Mouse (Mus musculus) urinary bladder, postnatal 25 days (tissue): ENCODE results near the gene Clhc1.
"Not testable (repeated sequence)": the region's sequence is repeated elsewhere in the genome, so short reads cannot be mapped to it uniquely, and the experiment has no call there.

Experiments used
- DNase-seq: peaks from one replicate; pipeline ENCODE4 v3.0.0; 2022; ENCODE audit warnings: low spot score

The Clhc1 gene

GRCm38 (mm10) chr11:29547752-29548503, at the start of gene Clhc1, which contains the start of gene Rps27a:
Clhc1 (plus strand) TSS chr11:29547950.
Rps27a (minus strand) TSS chr11:29548109.
- DNase-seq: peak; percentile 98

- DNase-seq: no peak
These were observed 43.5 kb upstream of the Clhc1 start for GRCm38 (mm10) chr11:29503948-29504893.

- DNase-seq: no peak
These were observed 42.7 kb upstream of the Clhc1 start for GRCm38 (mm10) chr11:29504899-29505625.

DNA sequence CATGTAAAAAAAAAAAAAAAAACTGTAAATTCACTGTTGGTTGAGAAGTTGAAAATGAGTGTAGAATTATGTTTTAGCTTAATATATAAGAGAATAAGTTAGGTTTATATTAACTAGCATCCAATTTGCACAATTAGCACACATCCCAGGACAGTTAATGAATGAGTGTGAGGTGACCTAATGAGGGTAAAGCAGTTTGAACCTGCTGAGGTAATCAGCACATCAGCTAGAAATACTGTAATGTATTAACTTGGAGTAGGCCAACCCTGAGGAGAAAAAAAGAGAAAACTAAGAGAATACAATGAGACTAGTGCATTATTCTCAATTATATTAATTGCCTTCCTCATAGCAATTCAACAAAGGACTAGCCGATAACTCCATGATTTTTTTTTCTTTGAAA, 38.3 kb upstream of the Clhc1 start:
- DNase-seq: no peak

GRCm38 (mm10) chr11:29512818-29513535, 34.8 kb upstream of the Clhc1 start:
- no peak for DNase-seq

GRCm38 (mm10) chr11:29514325-29514681, 33.4 kb upstream of the Clhc1 start:
- no peak for DNase-seq

GRCm38 (mm10) chr11:29514682-29515412, 32.9 kb upstream of the Clhc1 start, which contains the start of gene Prorsd1:
Prorsd1 (minus strand) TSS chr11:29515033.
- DNase-seq: peak; percentile 91

GRCm38 (mm10) chr11:29525988-29526794, 21.6 kb upstream of the Clhc1 start, which contains the start of gene Mtif2:
Mtif2 (plus strand) TSS chr11:29526408.
- DNase-seq: peak; percentile 66

DNA sequence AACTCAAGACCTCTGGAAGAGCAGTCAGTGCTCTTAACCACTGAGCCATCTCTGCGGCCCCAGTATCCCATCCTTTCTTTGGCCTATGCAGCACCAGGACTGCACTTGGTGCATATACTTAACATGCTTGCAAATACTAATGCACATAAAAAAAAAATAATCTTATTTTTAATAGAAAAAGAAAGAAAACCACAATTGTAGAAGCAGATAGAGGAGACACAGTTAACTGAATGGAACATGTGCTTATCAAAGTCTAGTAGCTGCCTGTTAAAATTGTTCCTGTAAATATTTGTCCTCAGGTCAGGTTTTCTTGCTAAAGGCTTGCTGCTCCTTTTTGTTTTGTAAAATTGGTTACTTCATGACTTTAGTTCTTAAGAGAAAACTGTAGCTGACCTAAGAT, 9.5 kb upstream of the Clhc1 start:
- no peak for DNase-seq

- DNase-seq: no peak
These were observed 3.4 kb upstream of the Clhc1 start for GRCm38 (mm10) chr11:29544225-29544945.

GRCm38 (mm10) chr11:29545150-29545752, 2.5 kb upstream of the Clhc1 start:
- DNase-seq: not testable (repeated sequence)

DNA sequence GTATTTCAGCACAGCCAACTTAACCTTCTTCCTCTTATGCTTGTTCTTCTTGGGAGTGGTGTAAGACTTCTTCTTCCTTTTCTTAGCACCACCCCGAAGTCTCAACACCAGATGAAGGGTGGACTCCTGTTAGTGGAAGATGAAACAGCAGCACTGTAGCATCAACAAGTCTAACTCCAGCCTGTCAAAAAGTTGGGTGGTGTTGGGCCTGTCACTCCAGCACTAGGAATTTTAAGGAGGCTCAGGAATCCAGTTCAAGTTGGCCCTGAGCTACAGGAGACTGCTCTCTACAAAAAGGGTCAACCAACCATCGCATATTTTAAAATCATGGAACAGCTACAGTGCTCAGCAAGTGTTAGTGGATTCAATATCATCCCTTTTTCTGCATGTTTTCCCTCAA, 1.5 kb upstream of the Clhc1 start:
- DNase-seq: not testable (repeated sequence)

GRCm38 (mm10) chr11:29546762-29547161, 988 bp upstream of the Clhc1 start:
- no peak for DNase-seq

DNA sequence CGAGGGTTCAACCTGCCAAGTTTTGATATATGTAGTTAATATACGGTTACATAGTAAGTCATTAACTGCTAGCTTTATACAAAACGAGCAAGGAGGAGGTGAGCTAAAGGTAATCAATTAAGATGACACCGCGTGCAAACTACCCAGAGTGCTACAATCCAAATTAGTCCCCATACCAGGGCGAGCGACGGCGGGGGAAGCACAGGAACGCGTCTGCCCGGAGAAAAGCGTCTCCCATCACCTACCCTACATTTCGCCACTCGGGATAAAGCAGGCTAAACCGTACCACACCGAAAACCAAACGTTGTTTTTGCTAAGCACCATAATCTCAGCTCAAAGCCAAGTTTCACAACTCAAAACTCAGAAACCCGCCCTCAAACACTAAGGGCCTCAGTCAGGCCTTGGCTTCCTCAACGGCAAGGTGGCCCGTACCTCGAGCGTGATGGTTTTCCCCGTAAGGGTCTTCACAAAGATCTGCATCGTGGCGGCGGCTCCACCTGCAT, 450 bp upstream of the Clhc1 start:
- no peak for DNase-seq

GRCm38 (mm10) chr11:29548504-29549424, 1.0 kb downstream of the Clhc1 start:
- DNase-seq: no peak

- no peak for DNase-seq
These were observed 1.7 kb downstream of the Clhc1 start for GRCm38 (mm10) chr11:29549425-29549778.

- no peak for DNase-seq
These were observed 12.7 kb downstream of the Clhc1 start for GRCm38 (mm10) chr11:29560452-29560851.

DNA sequence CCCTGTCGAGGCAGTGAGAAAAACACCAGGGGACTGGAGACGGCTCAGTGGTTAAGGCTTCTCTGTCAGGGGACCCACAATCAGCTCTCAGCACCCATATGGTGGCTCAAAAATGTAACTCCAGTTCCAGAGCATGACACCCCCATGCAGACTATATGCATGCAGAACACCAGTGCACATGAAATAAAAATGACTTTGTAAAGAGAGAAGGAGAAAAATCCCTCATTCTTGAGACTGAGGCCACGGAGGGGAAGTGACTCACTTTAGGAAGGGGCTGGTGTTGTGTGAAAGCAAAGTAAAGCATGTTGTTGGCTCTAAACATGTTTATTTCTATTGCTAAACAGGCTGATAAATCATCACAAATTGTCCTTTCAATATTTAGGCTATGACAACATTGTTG, 13.2 kb downstream of the Clhc1 start:
- DNase-seq: no peak
